Mouse (Mus musculus) natural killer cell, adult 2 months (primary cell): Measurements from ENCODE around the gene Actrt2.

Experiments used
- DNase-seq, 2 experiments: peaks; one replicate each; pipeline ENCODE4 v3.0.0; 2022; ENCODE audit warnings: low spot score in 2 of 2

Actrt2 gene

DNA sequence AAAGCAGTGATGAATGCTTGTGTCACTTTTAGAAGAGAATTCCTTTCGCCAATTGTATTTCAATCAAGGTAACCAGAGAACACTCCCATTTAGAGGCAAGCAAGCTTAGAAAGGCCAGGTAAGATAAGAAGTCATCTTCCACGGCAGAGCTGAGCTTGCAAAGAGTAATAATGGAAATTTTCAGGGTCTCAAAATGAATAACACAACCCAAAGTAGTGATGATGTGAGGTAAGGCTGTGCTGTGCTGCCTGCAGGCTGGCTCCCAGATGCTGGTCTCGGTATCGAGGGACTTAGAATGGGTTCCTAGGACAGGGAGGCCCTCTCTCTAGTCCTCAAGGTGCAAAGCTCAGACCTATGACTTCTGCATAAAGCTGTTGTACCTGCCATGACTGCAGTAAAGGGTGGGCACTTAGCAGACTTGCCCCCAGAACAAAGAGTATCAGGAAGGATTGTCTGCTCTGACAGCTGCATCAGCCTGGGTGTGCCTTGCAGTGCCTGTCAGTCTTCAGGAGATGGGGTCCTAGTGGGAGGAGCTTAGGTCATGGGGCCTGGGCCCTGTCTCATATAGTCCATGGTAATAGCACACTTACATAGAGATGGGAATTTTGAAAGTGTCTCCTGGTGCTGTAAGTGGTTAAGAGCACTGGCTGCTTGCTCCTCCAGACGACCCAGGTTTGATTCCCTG lies 15.5 kb upstream of the Actrt2 start:
- no peak for DNase-seq

DNA sequence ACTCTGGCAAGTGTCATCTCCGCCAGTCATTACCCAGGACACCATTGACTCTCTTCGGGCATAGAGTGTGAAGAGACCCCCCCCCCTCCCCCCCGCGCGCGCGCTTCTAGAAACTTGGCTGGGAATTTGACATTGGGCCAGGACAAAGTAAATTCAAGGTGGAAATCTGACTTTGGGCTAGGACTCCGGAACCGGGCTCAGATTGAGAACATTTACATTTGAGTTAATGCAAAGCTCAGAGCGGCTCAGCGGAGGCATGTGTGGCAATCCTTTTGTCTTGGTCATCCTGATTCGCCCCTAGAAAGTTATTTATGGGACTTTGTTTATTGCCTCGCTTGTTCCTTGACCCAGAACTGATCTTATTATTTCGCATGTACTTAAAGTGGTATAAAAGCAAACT lies 14.6 kb upstream of the Actrt2 start:
- no peak for DNase-seq

DNA sequence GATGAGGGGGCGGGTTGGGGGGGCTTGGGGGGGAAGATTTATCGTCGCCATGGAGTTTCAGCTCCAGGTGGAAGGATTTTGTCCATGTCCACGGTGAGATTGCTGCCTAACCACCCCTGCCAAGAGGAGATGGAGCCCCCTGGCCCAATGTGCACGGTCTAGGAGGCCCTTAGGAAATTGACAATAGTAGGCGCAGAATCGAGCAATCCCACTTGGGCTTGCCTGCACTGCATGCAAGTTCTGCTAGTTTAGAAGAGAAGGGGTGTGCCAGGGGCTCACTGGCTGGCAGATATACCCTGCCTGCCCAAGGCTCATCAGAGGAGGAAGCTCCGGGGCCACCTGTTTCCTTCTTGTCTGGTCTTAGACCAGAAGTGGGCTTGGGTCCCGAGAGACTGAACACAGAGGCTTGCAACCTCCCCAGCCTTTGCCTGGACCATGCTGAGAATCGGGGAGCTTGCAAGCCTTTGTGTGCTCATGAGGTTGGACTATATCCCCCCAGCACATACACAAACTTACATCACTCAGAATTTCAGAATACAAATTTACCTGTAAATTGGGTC lies 7.9 kb upstream of the Actrt2 start:
- DNase-seq = no peak

- DNase-seq = no peak
These were observed 7.3 kb upstream of the Actrt2 start for GRCm38 (mm10) chr4:154674966-154675365.

GRCm38 (mm10) chr4:154674541-154674940 lies 6.9 kb upstream of the Actrt2 start:
- DNase-seq = no peak

DNA sequence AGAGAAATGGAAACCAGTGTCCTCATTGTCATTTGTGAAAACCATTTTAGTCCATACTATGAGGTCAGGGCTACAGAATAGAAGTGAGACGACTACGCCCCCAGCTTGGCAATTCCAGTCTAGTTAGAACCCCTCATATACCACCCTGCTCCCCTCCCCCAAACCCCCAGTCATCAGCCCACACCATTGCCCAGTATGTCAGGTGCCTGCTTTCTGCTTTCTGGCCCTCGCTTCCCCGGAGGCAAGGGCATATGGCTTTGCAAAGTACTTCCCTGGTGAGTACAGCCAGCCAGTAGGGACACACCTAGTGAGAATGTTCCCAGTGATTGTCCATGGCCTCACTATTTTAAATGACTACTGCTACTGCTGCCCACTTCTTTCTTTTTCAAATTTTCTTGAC lies 6.3 kb upstream of the Actrt2 start:
- DNase-seq = no peak

DNA sequence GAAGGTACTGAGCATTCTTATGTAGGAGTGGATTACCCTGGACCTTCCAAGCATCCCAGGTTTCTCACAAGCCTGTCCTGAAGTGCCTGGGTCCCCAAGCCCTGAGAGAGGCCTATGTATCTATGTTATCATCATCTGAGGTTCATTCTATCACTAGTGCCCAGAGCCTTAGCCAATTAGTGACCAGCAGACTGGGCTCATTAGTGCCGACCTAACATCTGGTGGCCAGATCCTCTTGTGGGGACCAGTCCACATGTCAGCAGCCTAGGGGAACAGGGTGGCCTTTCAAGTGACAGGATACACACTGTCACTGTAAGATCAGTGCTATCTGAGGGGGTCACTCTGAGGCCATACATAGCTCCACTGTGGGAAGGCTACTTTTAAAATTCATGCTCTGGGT lies 4.4 kb upstream of the Actrt2 start:
- no peak for DNase-seq

- no peak for DNase-seq
These were observed 3.7 kb upstream of the Actrt2 start for GRCm38 (mm10) chr4:154671232-154671912.

DNA sequence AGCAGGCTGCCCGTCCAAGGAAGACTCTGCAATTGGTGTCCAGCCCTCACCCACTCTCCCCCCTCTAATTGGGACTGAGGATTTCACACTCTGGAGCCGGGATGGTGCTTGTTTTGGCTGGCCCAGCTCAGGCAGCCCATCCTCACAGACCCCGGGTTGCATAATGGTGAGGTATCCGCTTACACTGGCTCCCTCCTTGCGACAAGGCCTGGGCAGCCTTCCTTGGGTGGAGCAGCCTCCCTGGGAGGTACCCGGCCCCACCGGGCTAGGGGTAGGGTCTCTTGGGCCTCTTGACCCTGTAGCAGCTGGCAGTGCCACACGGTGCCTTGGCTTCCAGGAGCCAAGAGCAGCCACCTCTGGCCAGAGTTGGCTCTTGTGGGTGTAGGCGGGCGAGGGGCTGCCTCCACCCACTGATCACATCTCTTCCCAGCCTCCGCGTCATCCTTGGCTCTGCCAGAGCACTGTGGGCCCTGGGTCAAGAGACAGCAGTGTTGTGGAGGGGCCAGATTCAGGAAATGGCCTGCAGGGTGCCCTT lies 4.9 kb downstream of the Actrt2 start:
- DNase-seq = no peak

DNA sequence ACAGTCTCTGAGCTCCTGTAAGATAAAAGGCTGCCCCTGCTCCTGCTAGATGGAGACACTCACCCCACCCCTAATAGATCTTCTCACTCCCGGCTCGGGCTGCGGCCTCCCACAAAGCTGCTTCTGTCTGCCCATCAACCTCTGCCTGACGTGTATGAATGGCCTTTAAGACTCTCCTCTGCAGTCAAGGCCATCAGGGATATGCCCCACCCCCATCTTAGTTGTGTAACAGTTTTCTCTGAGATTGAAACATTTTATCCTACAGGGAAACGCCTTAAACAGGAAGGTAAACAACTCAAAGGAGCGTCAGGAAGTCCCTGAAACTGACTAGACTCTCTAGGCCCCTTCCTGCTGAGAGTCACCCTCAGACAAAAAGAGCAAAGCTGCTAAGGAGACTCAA lies 6.4 kb downstream of the Actrt2 start:
- DNase-seq = no peak

DNA sequence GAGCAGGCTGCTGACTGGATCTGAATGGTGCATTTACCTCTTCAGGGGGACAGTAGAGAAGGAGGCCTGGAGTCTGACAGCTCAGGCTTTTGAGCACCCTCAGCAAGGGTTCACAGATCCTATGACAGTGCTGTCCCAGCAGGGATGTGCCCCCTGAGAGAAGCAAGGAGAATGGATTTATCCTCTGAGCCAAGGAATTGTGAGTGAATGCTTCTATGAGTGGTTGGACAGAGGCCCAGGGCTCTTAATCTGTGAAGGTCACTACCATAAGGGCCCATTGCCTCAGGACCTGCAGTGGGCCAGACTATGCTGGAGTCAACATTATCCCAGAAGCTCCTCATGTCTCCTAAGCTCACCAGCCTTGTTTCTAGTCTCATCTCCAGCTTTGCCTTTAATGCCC lies 7.6 kb downstream of the Actrt2 start:
- DNase-seq = no peak

DNA sequence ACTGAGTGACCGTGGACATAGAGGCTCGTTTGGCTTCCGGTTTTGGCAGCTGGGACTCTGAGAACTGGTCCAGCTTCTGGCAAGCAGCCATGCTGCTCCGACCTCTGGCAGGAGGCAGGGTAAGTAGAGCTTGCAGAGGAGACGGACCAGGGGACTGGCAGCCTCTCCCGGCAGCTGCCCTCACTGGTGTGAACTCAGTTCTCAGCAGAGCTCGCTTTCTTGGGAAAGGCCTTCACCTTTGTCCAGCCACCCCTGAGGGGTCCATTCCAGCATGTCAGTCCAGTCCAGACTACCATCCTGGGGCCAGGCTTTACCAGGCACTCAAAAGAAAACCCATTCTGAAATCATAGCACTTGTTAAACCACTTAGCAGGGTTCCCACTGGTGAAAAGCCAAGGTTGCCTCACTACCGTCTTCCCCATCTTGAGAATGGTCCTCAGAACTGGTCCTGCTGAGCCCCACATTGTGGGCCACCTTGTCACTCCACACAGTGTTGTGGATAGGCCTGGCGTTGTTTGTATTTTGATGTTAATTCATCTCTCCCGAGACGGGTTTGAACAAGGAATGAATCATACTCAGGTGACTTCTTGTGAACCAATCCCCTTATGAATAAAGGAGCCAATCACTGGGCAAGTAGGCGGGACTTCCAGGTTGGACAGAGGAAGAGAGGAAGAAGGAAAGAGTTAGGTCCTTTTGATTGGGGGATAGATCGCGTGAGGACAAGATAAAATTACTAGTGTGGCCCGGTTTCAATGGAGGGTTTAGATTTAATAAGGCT lies 12.3 kb downstream of the Actrt2 start:
- no peak for DNase-seq

DNA sequence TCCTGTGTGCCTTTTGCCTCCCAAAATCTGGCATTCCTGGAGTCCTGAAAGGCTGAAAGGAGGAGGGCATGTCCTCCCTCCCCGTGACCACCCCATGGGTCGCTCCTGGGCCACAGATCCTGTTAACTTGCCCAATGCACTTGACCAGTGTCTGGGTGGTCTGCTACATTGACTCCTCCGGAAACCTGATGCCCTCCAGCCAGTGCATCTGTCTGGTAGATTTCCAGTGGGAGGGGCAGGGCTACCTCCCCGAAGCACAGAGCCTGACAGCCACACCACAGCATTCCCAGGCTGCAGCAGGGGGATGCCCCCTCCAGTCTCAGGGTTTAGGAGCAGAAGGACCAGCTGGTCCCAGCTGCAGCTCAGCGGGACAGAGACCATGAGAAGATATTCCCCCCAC lies 15.2 kb downstream of the Actrt2 start:
- no peak for DNase-seq

DNA sequence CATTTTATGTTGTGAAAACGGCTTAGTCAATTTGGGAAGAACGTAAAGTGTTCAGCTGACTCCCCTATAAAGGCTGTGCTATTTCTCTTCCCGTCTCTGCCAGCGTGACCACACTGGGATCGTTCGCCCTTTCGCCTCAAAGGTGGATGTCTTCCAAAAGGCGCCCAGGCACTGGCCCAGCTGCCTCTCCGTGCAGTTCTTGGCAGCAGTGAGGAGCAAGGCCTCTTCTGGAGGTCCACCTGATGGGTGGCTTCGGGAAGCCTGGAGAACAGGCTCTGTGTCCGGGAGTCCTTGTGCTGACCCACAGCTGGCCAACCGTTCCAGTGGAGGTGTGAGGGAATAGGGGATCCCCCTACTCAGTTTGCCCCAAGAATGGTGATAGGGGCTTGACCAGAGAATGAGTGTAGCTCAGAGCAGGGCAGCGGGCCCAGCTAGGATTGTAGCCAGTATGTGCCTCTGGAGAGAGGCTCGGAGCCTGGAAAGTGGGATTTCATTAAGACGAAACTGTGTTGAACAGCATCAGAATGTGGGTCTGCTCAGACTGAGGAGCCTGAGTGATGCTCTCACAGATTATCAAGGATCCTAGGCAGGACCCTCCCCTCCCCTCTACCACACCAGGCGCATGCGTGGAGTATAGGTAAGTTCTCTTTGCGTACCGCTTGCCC lies 18.5 kb downstream of the Actrt2 start:
- no peak for DNase-seq

DNA sequence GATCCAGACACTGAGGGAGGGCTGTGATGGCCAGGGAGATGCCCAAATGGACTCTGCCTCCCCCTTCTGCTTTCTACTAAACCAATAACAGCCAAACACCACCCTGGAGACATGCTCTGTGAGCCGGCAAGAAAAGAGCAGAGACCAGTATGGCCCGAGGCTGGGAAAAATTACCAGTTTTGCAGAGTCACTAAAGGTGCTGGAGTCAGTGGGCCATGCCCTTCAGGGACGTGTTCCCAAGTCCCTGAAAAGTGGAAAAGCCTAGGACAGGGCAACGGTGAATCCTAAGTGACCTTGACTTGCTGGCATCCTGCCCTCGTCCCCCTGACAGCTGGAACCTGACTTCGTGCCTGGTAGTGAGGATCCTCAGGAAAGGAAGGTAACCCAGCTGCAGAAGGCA lies 25.2 kb downstream of the Actrt2 start:
- no peak for DNase-seq

GRCm38 (mm10) chr4:154641296-154642110 lies 26.2 kb downstream of the Actrt2 start:
- DNase-seq = no peak

GRCm38 (mm10) chr4:154640443-154641295 lies 27.0 kb downstream of the Actrt2 start:
- no peak for DNase-seq

GRCm38 (mm10) chr4:154639591-154640442 lies 27.9 kb downstream of the Actrt2 start:
- no peak for DNase-seq

DNA sequence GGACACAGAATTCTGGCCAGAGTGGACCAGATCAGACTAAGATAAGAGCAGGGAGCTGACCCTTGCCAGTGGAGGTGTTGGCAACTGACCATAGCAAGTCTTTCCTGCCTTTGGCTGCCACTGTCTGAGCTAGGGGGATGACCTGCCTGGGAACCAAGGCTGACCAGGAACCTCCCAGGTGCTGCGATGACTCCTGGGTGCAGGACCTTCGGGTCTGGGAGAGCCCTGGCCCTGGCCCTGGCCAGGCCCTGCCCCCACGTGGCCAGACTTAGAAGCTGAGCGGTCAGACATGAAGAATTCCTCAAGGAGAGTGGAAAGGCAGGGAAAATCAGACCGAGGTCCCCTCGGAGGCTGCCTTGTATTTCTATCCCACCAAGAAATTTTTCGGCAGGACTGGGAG lies 28.5 kb downstream of the Actrt2 start:
- DNase-seq = no peak
